Comparison of ENCODE assay signal across 22 mouse cellular contexts in genomic region chr1:56226314-56227008, GRCm38 (mm10).
DNase-seq lines count a peak whose midpoint lies in the region; ATAC-seq and TF ChIP-seq lines count a peak whose summit lies in the region.
"Had no signal": no experiment of that assay in that cellular context is flagged by ENCODE, and none has a peak within 500 bp of the region (broad histone marks: within the 10 kb centered on the region; RNA-seq: fewer than 3 reads in every experiment).

No protein-coding gene starts in this region.

- WGBS in forebrain, embryonic 15.5 days, result 76% methylated on average over 7 of the region's 7 CpGs
- 79% methylated on average over 7 of the region's 7 CpGs for WGBS in forebrain, embryonic 12.5 days
- 61% methylated on average over 7 of the region's 7 CpGs for WGBS in midbrain, postnatal 0 days
- WGBS in midbrain, embryonic 10.5 days, result 90% methylated on average over 7 of the region's 7 CpGs
- WGBS in forebrain, postnatal 0 days, result 70% methylated on average over 7 of the region's 7 CpGs

- H3K4me3 ChIP-seq in forebrain, embryonic 15.5 days, result no peak overlapping the region
- H3K4me3 ChIP-seq in forebrain, embryonic 12.5 days (replicated peaks), result no peak overlapping the region
- no peak overlapping the region for H3K4me3 ChIP-seq in midbrain, postnatal 0 days (ENCODE audit: low read depth, low read length)
- H3K4me3 ChIP-seq in midbrain, embryonic 10.5 days, result no peak overlapping the region
- H3K4me3 ChIP-seq in forebrain, postnatal 0 days (ENCODE audit: low read depth, low read length), result no peak overlapping the region
- H3K4me3 ChIP-seq: heart, embryonic 12.5 days; heart, embryonic 15.5 days; hindbrain, embryonic 10.5 days; hindbrain, embryonic 13.5 days; intestine, embryonic 15.5 days had no signal

- H3K9me3 ChIP-seq in forebrain, embryonic 15.5 days, result no peaks in the 10 kb centered on the region
- H3K9me3 ChIP-seq in forebrain, embryonic 12.5 days, result no peaks in the 10 kb centered on the region
- H3K9me3 ChIP-seq in midbrain, postnatal 0 days (ENCODE audit: low read length), result no peaks in the 10 kb centered on the region
- H3K9me3 ChIP-seq in midbrain, embryonic 10.5 days (replicated peaks), result no peaks in the 10 kb centered on the region
- H3K9me3 ChIP-seq in forebrain, postnatal 0 days (ENCODE audit: low read length), result no peaks in the 10 kb centered on the region
- H3K9me3 ChIP-seq: heart, embryonic 12.5 days; heart, embryonic 15.5 days; hindbrain, embryonic 10.5 days; hindbrain, embryonic 13.5 days; intestine, embryonic 15.5 days had no signal

- H3K4me2 ChIP-seq in forebrain, embryonic 15.5 days (replicated peaks), result no peak overlapping the region
- no peak overlapping the region for H3K4me2 ChIP-seq in forebrain, embryonic 12.5 days
- no peak overlapping the region for H3K4me2 ChIP-seq in midbrain, postnatal 0 days (ENCODE audit: low read depth, low read length, poor library complexity, severe bottlenecking)
- no peak overlapping the region for H3K4me2 ChIP-seq in forebrain, postnatal 0 days (ENCODE audit: low read depth)
- H3K4me2 ChIP-seq: heart, embryonic 12.5 days; heart, embryonic 15.5 days; hindbrain, embryonic 13.5 days; intestine, embryonic 15.5 days had no signal

- TF ChIP-seq CTCF in midbrain, postnatal 0 days (IDR thresholded peaks at IDR 0.05), result no peak
- TF ChIP-seq CTCF in forebrain, postnatal 0 days (IDR thresholded peaks at IDR 0.05; ENCODE audit: low read depth), result no peak

- H3K4me1 ChIP-seq in forebrain, embryonic 15.5 days, result no peaks in the 10 kb centered on the region
- no peaks in the 10 kb centered on the region for H3K4me1 ChIP-seq in forebrain, embryonic 12.5 days
- no peaks in the 10 kb centered on the region for H3K4me1 ChIP-seq in midbrain, postnatal 0 days (ENCODE audit: insufficient read depth, low read length)
- H3K4me1 ChIP-seq in midbrain, embryonic 10.5 days, result no peaks in the 10 kb centered on the region
- no peaks in the 10 kb centered on the region for H3K4me1 ChIP-seq in forebrain, postnatal 0 days (ENCODE audit: insufficient read depth)
- H3K4me1 ChIP-seq: heart, embryonic 12.5 days; heart, embryonic 15.5 days; hindbrain, embryonic 10.5 days; hindbrain, embryonic 13.5 days; intestine, embryonic 15.5 days had no signal

- H3K27ac ChIP-seq in forebrain, embryonic 15.5 days (replicated peaks), result no peak overlapping the region
- H3K27ac ChIP-seq in forebrain, embryonic 12.5 days, result no peak overlapping the region
- no peak overlapping the region for H3K27ac ChIP-seq in midbrain, postnatal 0 days (ENCODE audit: low read depth, low read length)
- no peak overlapping the region for H3K27ac ChIP-seq in midbrain, embryonic 10.5 days (replicated peaks)
- no peak overlapping the region for H3K27ac ChIP-seq in forebrain, postnatal 0 days (ENCODE audit: low read depth, low read length)
- H3K27ac ChIP-seq: heart, embryonic 15.5 days; hindbrain, embryonic 10.5 days; hindbrain, embryonic 13.5 days; intestine, embryonic 15.5 days had no signal

- H3K9ac ChIP-seq in forebrain, embryonic 15.5 days (replicated peaks), result no peak overlapping the region
- H3K9ac ChIP-seq in forebrain, embryonic 12.5 days, result no peak overlapping the region
- H3K9ac ChIP-seq in midbrain, postnatal 0 days (replicated peaks; ENCODE audit: low read length, poor library complexity, severe bottlenecking), result no peak overlapping the region
- no peak overlapping the region for H3K9ac ChIP-seq in forebrain, postnatal 0 days
- H3K9ac ChIP-seq: heart, embryonic 12.5 days; heart, embryonic 15.5 days; hindbrain, embryonic 13.5 days; intestine, embryonic 15.5 days had no signal

- DNase-seq in midbrain, postnatal 0 days (ENCODE audit: low spot score), result no peak
- DNase-seq in midbrain, embryonic 10.5 days (ENCODE audit: low spot score), result no peak
- no peak for DNase-seq in forebrain, postnatal 0 days
- no peak for DNase-seq in left cerebral cortex, adult 18-20 months (ENCODE audit: low spot score in 2 of 2)
- DNase-seq: adrenal gland, adult 2 months; adrenal gland, postnatal 14 days; cerebellum, adult 11-12 months; cerebellum, adult 9-10 months; cerebellum, postnatal 14 days; gastrocnemius, postnatal 25 days; heart, adult 18-20 months; heart, postnatal 10 days; heart, postnatal 36 days had no signal

- H3K27me3 ChIP-seq in forebrain, embryonic 15.5 days, result no peaks in the 10 kb centered on the region
- H3K27me3 ChIP-seq in forebrain, embryonic 12.5 days, result no peaks in the 10 kb centered on the region
- H3K27me3 ChIP-seq in midbrain, postnatal 0 days (ENCODE audit: insufficient read depth, low read length), result no peaks in the 10 kb centered on the region
- no peaks in the 10 kb centered on the region for H3K27me3 ChIP-seq in midbrain, embryonic 10.5 days (ENCODE audit: low read depth, poor library complexity, severe bottlenecking)
- no peaks in the 10 kb centered on the region for H3K27me3 ChIP-seq in forebrain, postnatal 0 days (ENCODE audit: insufficient read depth, low read length)
- H3K27me3 ChIP-seq: heart, embryonic 12.5 days; heart, embryonic 15.5 days; hindbrain, embryonic 13.5 days; intestine, embryonic 15.5 days had no signal

- 0 out of 2 replicates have a peak, but pooled peaks have one; percentile 35 for ATAC-seq in forebrain, embryonic 15.5 days (replicated peaks)
- ATAC-seq in forebrain, embryonic 12.5 days (ENCODE audit: low FRiP score), result no peak
- ATAC-seq in midbrain, postnatal 0 days (ENCODE audit: low FRiP score), result 0 out of 2 replicates have a peak, but pooled peaks have one; percentile 34
- ATAC-seq in forebrain, postnatal 0 days, result peak; percentile 56; the same call in 1 of the 2 replicates
- ATAC-seq: CD4-positive, CD25-positive, alpha-beta regulatory T cell, adult 4 months; hindbrain, embryonic 16.5 days; intestine, embryonic 15.5 days had no signal

- no peaks in the 10 kb centered on the region for H3K36me3 ChIP-seq in forebrain, embryonic 15.5 days
- no peaks in the 10 kb centered on the region for H3K36me3 ChIP-seq in forebrain, embryonic 12.5 days (replicated peaks)
- H3K36me3 ChIP-seq in midbrain, postnatal 0 days (ENCODE audit: insufficient read depth, low read length), result no peaks in the 10 kb centered on the region
- no peaks in the 10 kb centered on the region for H3K36me3 ChIP-seq in midbrain, embryonic 10.5 days
- H3K36me3 ChIP-seq in forebrain, postnatal 0 days (ENCODE audit: insufficient read depth), result no peaks in the 10 kb centered on the region
- H3K36me3 ChIP-seq: heart, embryonic 12.5 days; heart, embryonic 15.5 days; hindbrain, embryonic 10.5 days; hindbrain, embryonic 13.5 days; intestine, embryonic 15.5 days had no signal
